Mouse (Mus musculus) CD4-positive, CD25-positive, alpha-beta regulatory T cell, adult 4 months (primary cell): ENCODE data around the gene Myo9b. TPM values are rescaled to one million over a fixed set of nuclear protein-coding genes. Genes with fewer than 3 reads are reported as not detected.

Experiments
- polyA plus RNA-seq, 2 experiments: library from polyadenylated mRNA; unstranded; fragments of 100-300 nt; shearing (Covaris generic); gene quantifications; one replicate each; pipeline ENCODE4 v1.2.1; 2017

The Myo9b gene
- polyA plus RNA-seq, 2 experiments from 2014 or later: 13.8 to 16.6 TPM

Other genes starting within 250 kb of the Myo9b start
- gene Haus8, start 220 bp downstream of the Myo9b start, polyA plus RNA-seq: 10 to 100 TPM; 43.6 to 45.4 TPM
- 100 to 1,000 TPM; 292 to 321 TPM for gene Use1, start 94.1 kb downstream of the Myo9b start, polyA plus RNA-seq
- 1 to 10 TPM; 3.9 to 4.1 TPM for gene Ocel1, start 98.6 kb downstream of the Myo9b start, polyA plus RNA-seq
- gene Nr2f6, start 109.2 kb downstream of the Myo9b start, polyA plus RNA-seq: under 1 TPM in 1 of 2 experiments, not detected in 1; 0.36 TPM
- not detected for gene Ushbp1, start 123.1 kb downstream of the Myo9b start, polyA plus RNA-seq
- gene Babam1, start 124.1 kb downstream of the Myo9b start, polyA plus RNA-seq: 10 to 100 TPM; 54.6 to 55.8 TPM
- gene Ankle1, start 133.3 kb downstream of the Myo9b start, polyA plus RNA-seq: 1 to 10 TPM in 1 of 2 experiments, under 1 TPM in 1; 0.20 to 1.6 TPM
- gene Abhd8, start 190.9 kb downstream of the Myo9b start, polyA plus RNA-seq: 10 to 100 TPM; 16.3 to 19.5 TPM
- 10 to 100 TPM; 65.1 to 82.9 TPM for gene Mrpl34, start 192.2 kb downstream of the Myo9b start, polyA plus RNA-seq
- gene Dda1, start 196.5 kb downstream of the Myo9b start, polyA plus RNA-seq: 10 to 100 TPM; 22.5 to 22.7 TPM
- gene Ano8, start 213.2 kb downstream of the Myo9b start, polyA plus RNA-seq: under 1 TPM in 1 of 2 experiments, not detected in 1; 0.20 TPM
- gene Gtpbp3, start 215.4 kb downstream of the Myo9b start, polyA plus RNA-seq: 1 to 10 TPM; 2.9 to 3.1 TPM
- not detected for gene Plvap, start 239.0 kb downstream of the Myo9b start, polyA plus RNA-seq